Mouse (Mus musculus): ENCODE results near the gene Wdr27.

DNA sequence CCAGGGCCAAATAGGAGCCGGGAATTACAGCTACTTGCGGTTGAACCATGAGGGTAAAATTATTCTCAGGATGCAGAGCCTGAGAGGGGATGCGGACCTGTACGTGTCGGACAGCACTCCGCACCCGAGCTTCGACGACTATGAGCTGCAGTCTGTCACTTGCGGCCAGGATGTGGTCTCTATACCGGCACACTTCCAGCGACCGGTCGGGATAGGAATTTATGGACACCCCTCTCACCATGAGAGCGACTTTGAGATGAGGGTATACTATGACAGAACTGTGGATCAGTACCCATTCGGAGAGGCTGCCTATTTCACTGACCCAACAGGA lies 736 bp upstream of the Wdr27 start:
- TF ChIP-seq POLR2A (IDR thresholded peaks at IDR 0.05; ENCODE audit: borderline replicate concordance, control insufficient read depth, low read depth, low read length) = no peak
- TF ChIP-seq CTCF (IDR thresholded peaks at IDR 0.05; ENCODE audit: control insufficient read depth, insufficient read depth, low read length) = no peak
